Mouse (Mus musculus): Measurements from ENCODE around the gene Rhobtb1.

DNA sequence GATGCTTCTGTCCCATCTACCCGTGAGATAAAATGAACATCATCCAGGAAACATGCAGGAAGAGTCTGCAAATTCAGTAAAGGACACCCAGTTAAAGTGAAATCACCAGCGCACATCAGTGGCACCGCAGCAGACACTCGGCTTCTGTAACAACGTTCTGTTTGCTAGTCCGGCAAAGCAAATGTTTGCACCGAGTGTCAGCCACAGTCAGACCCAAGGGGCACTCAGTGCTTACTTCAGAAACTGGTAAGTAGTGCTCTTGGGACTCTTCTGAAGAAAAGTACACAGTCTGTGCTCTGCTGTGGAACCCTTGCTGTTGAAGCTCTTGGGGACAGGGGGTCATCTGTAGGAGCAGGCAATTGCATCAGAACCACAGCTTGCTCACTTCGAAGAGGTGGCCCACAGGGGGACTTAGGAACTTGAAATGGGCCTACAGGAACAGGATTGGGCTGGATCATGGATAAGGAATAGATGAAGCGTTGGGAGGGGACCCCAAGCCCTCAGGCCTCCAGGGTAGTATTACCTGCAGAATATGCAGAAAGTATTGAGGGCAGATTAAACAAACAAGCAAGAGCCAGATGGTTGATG, 14.9 kb upstream of the Rhobtb1 start:
- TF ChIP-seq CTCF (IDR thresholded peaks at IDR 0.05; ENCODE audit: borderline replicate concordance, insufficient read depth, low read length) (no peak), POLR2A (IDR thresholded peaks at IDR 0.05; ENCODE audit: low read depth, low read length) (no peak)
